Mouse (Mus musculus): ENCODE data around the gene 2010111I01Rik. TPM values are rescaled to one million over a fixed set of nuclear protein-coding genes. Genes with fewer than 3 reads are reported as not detected.

2010111I01Rik gene
- polyA plus RNA-seq, 1 experiment from 2014 or later: 119 TPM

GRCm38 (mm10) chr13:63260133-63260532, 295.4 kb downstream of the 2010111I01Rik start:
- Histone ChIP-seq H3K9ac (ENCODE audit: low read length) (peak overlapping the region; percentile 50; the same call in 1 of the 2 replicates), H3K4me1 (ENCODE audit: control insufficient read depth, insufficient read depth, low read length) (peaks cover 58% of the 10 kb centered on the region), H3K4me3 (replicated peaks; ENCODE audit: low read length) (no peak overlapping the region), H3K4me2 (ENCODE audit: low read depth, low read length) (no peak overlapping the region), H3K27me3 (ENCODE audit: control insufficient read depth, insufficient read depth, low read length) (no peaks in the 10 kb centered on the region), H3K36me3 (ENCODE audit: control insufficient read depth, insufficient read depth, low read length) (peaks cover 7% of the 10 kb centered on the region), H3K27ac (ENCODE audit: low read length) (peak overlapping the region; percentile 53), H3K9me3 (replicated peaks; ENCODE audit: control insufficient read depth, low read length) (0 out of 2 replicates have a peak, but pooled peaks cover 3% of the 10 kb centered on the region)
- WGBS: 52% methylated on average over 4 of the region's 4 CpGs
- ATAC-seq (ENCODE audit: insufficient read depth, low FRiP score): no peak

- WGBS: 61% methylated on average over 18 of the region's 18 CpGs
- Histone ChIP-seq H3K9ac (ENCODE audit: low read length) (0 out of 2 replicates have a peak overlapping the region, but pooled peaks have one; percentile 5), H3K9me3 (replicated peaks; ENCODE audit: control insufficient read depth, low read length) (0 out of 2 replicates have a peak, but pooled peaks cover 3% of the 10 kb centered on the region), H3K4me2 (ENCODE audit: low read depth, low read length) (no peak overlapping the region), H3K4me1 (ENCODE audit: control insufficient read depth, insufficient read depth, low read length) (peaks cover 54% of the 10 kb centered on the region), H3K27me3 (ENCODE audit: control insufficient read depth, insufficient read depth, low read length) (no peaks in the 10 kb centered on the region), H3K27ac (ENCODE audit: low read length) (peak overlapping the region; percentile 53), H3K36me3 (ENCODE audit: control insufficient read depth, insufficient read depth, low read length) (peaks cover 7% of the 10 kb centered on the region), H3K4me3 (replicated peaks; ENCODE audit: low read length) (no peak overlapping the region)
- ATAC-seq (ENCODE audit: insufficient read depth, low FRiP score): peak; percentile 23; the same call in 1 of the 2 replicates
These were observed 296.3 kb downstream of the 2010111I01Rik start for GRCm38 (mm10) chr13:63260753-63261631.

GRCm38 (mm10) chr13:63261676-63262075, 297.0 kb downstream of the 2010111I01Rik start:
- H3K9ac ChIP-seq (ENCODE audit: low read length): no peak overlapping the region
- no peak overlapping the region for H3K4me3 ChIP-seq (replicated peaks; ENCODE audit: low read length)
- H3K9me3 ChIP-seq (replicated peaks; ENCODE audit: control insufficient read depth, low read length): 0 out of 2 replicates have a peak, but pooled peaks cover 3% of the 10 kb centered on the region
- peaks cover 55% of the 10 kb centered on the region for H3K4me1 ChIP-seq (ENCODE audit: control insufficient read depth, insufficient read depth, low read length)
- no peaks in the 10 kb centered on the region for H3K27me3 ChIP-seq (ENCODE audit: control insufficient read depth, insufficient read depth, low read length)
- WGBS: 91% methylated on average over 3 of the region's 3 CpGs
- H3K4me2 ChIP-seq (ENCODE audit: low read depth, low read length): no peak overlapping the region
- no peak for ATAC-seq (ENCODE audit: insufficient read depth, low FRiP score)
- peaks cover 7% of the 10 kb centered on the region for H3K36me3 ChIP-seq (ENCODE audit: control insufficient read depth, insufficient read depth, low read length)
- no peak overlapping the region for H3K27ac ChIP-seq (ENCODE audit: low read length)

- Histone ChIP-seq H3K27ac (ENCODE audit: low read length) (no peak overlapping the region), H3K9ac (ENCODE audit: low read length) (no peak overlapping the region), H3K4me1 (ENCODE audit: control insufficient read depth, insufficient read depth, low read length) (peaks cover 57% of the 10 kb centered on the region), H3K9me3 (replicated peaks; ENCODE audit: control insufficient read depth, low read length) (no peaks in the 10 kb centered on the region), H3K27me3 (ENCODE audit: control insufficient read depth, insufficient read depth, low read length) (no peaks in the 10 kb centered on the region), H3K4me2 (ENCODE audit: low read depth, low read length) (no peak overlapping the region), H3K36me3 (ENCODE audit: control insufficient read depth, insufficient read depth, low read length) (peaks cover 6% of the 10 kb centered on the region), H3K4me3 (replicated peaks; ENCODE audit: low read length) (no peak overlapping the region)
- WGBS: 82% methylated on average over 1 of the region's 1 CpGs
- no peak for ATAC-seq (ENCODE audit: insufficient read depth, low FRiP score)
These were observed 297.7 kb downstream of the 2010111I01Rik start for GRCm38 (mm10) chr13:63262168-63262957.

GRCm38 (mm10) chr13:63268371-63268770, 303.7 kb downstream of the 2010111I01Rik start:
- Histone ChIP-seq H3K9ac (ENCODE audit: low read length) (no peak overlapping the region), H3K27me3 (ENCODE audit: control insufficient read depth, insufficient read depth, low read length) (no peaks in the 10 kb centered on the region), H3K27ac (ENCODE audit: low read length) (peak overlapping the region; percentile 87), H3K4me3 (replicated peaks; ENCODE audit: low read length) (no peak overlapping the region), H3K9me3 (replicated peaks; ENCODE audit: control insufficient read depth, low read length) (no peaks in the 10 kb centered on the region), H3K36me3 (ENCODE audit: control insufficient read depth, insufficient read depth, low read length) (no peaks in the 10 kb centered on the region), H3K4me1 (ENCODE audit: control insufficient read depth, insufficient read depth, low read length) (peaks cover 51% of the 10 kb centered on the region), H3K4me2 (ENCODE audit: low read depth, low read length) (peak overlapping the region; percentile 20; the same call in 1 of the 2 replicates)
- WGBS: 59% methylated on average over 4 of the region's 4 CpGs
- no peak for ATAC-seq (ENCODE audit: insufficient read depth, low FRiP score)

GRCm38 (mm10) chr13:63268776-63269175, 304.1 kb downstream of the 2010111I01Rik start:
- peak overlapping the region; percentile 87 for H3K27ac ChIP-seq (ENCODE audit: low read length)
- H3K9me3 ChIP-seq (replicated peaks; ENCODE audit: control insufficient read depth, low read length): no peaks in the 10 kb centered on the region
- WGBS: 38% methylated on average over 1 of the region's 1 CpGs
- H3K9ac ChIP-seq (ENCODE audit: low read length): no peak overlapping the region
- peak overlapping the region; percentile 19; the same call in 1 of the 2 replicates for H3K4me2 ChIP-seq (ENCODE audit: low read depth, low read length)
- H3K36me3 ChIP-seq (ENCODE audit: control insufficient read depth, insufficient read depth, low read length): no peaks in the 10 kb centered on the region
- no peak for ATAC-seq (ENCODE audit: insufficient read depth, low FRiP score)
- peaks cover 51% of the 10 kb centered on the region for H3K4me1 ChIP-seq (ENCODE audit: control insufficient read depth, insufficient read depth, low read length)
- H3K27me3 ChIP-seq (ENCODE audit: control insufficient read depth, insufficient read depth, low read length): no peaks in the 10 kb centered on the region
- H3K4me3 ChIP-seq (replicated peaks; ENCODE audit: low read length): no peak overlapping the region

GRCm38 (mm10) chr13:63270191-63270590, 305.5 kb downstream of the 2010111I01Rik start:
- peak overlapping the region; percentile 43 for H3K27ac ChIP-seq (ENCODE audit: low read length)
- peaks cover 58% of the 10 kb centered on the region for H3K4me1 ChIP-seq (ENCODE audit: control insufficient read depth, insufficient read depth, low read length)
- no peaks in the 10 kb centered on the region for H3K27me3 ChIP-seq (ENCODE audit: control insufficient read depth, insufficient read depth, low read length)
- H3K4me3 ChIP-seq (replicated peaks; ENCODE audit: low read length): 0 out of 2 replicates have a peak overlapping the region, but pooled peaks have one; percentile 10
- peak overlapping the region; percentile 44 for H3K4me2 ChIP-seq (ENCODE audit: low read depth, low read length)
- H3K9me3 ChIP-seq (replicated peaks; ENCODE audit: control insufficient read depth, low read length): no peaks in the 10 kb centered on the region
- H3K9ac ChIP-seq (ENCODE audit: low read length): peak overlapping the region; percentile 54
- no peaks in the 10 kb centered on the region for H3K36me3 ChIP-seq (ENCODE audit: control insufficient read depth, insufficient read depth, low read length)
- ATAC-seq (ENCODE audit: insufficient read depth, low FRiP score): no peak
- 54% methylated on average over 5 of the region's 5 CpGs for WGBS

GRCm38 (mm10) chr13:63272017-63272601, 307.4 kb downstream of the 2010111I01Rik start:
- peak overlapping the region; percentile 72 for H3K9ac ChIP-seq (ENCODE audit: low read length)
- ATAC-seq (ENCODE audit: insufficient read depth, low FRiP score): no peak
- H3K4me2 ChIP-seq (ENCODE audit: low read depth, low read length): peak overlapping the region; percentile 64
- peaks cover 46% of the 10 kb centered on the region for H3K4me1 ChIP-seq (ENCODE audit: control insufficient read depth, insufficient read depth, low read length)
- WGBS: 23% methylated on average over 16 of the region's 16 CpGs
- H3K27ac ChIP-seq (ENCODE audit: low read length): peak overlapping the region; percentile 96
- no peaks in the 10 kb centered on the region for H3K36me3 ChIP-seq (ENCODE audit: control insufficient read depth, insufficient read depth, low read length)
- H3K27me3 ChIP-seq (ENCODE audit: control insufficient read depth, insufficient read depth, low read length): no peaks in the 10 kb centered on the region
- H3K9me3 ChIP-seq (replicated peaks; ENCODE audit: control insufficient read depth, low read length): no peaks in the 10 kb centered on the region
- peak overlapping the region; percentile 57 for H3K4me3 ChIP-seq (replicated peaks; ENCODE audit: low read length)
